Mouse (Mus musculus) lung, postnatal 0 days (tissue): ENCODE measurements around the gene Fadd. TPM values are rescaled to one million over a fixed set of nuclear protein-coding genes. Genes with fewer than 3 reads are reported as not detected.
A peak's percentile ranks its signal among the peaks of the same experiment; 100 is the strongest.

Source experiments
- ATAC-seq: fragments of 200-750 bp; cut with Nextera tagmentation; 2 replicates; pipeline ENCODE4 v1.8.0; 2017; ENCODE audit warnings: moderate library complexity
- DNase-seq: peaks from one replicate; pipeline ENCODE4 v3.0.0-alpha.2; 2016; ENCODE audit warnings: low spot score
- H3K27ac ChIP-seq: fragments of 300-500 bp; sonication (generic); 2 replicates; pipeline ENCODE4 v1.5.1; 2014; ENCODE audit warnings: antibody characterized with exemption, mild to moderate bottlenecking, low read length, mixed read lengths
- H3K27me3 ChIP-seq: fragments of 300-500 bp; sonication (generic); replicated peaks from 2 replicates; pipeline ENCODE4 v1.6.1; 2014; ENCODE audit warnings: low read length, mixed read lengths; ENCODE audit not compliant: insufficient read depth
- H3K36me3 ChIP-seq: fragments of 300-500 bp; sonication (generic); 2 replicates; pipeline ENCODE4 v1.6.1; 2014; ENCODE audit warnings: low read length, mixed read lengths; ENCODE audit not compliant: insufficient read depth
- H3K4me1 ChIP-seq: fragments of 300-500 bp; sonication (generic); 2 replicates; pipeline ENCODE4 v1.6.1; 2014; ENCODE audit warnings: antibody characterized with exemption, low read depth, low read length, mixed read lengths; ENCODE audit not compliant: insufficient read depth
- H3K4me2 ChIP-seq: fragments of 300-500 bp; sonication (generic); replicated peaks from 2 replicates; pipeline ENCODE4 v1.6.1; 2014; ENCODE audit warnings: low read depth, mild to moderate bottlenecking, low read length, moderate library complexity, mixed read lengths
- H3K4me3 ChIP-seq: fragments of 300-500 bp; sonication (generic); 2 replicates; pipeline ENCODE4 v1.5.1; 2014; ENCODE audit warnings: low read depth, low read length
- H3K9ac ChIP-seq: fragments of 300-500 bp; sonication (generic); replicated peaks from 2 replicates; pipeline ENCODE4 v1.6.1; 2014; ENCODE audit warnings: low read depth, mild to moderate bottlenecking
- H3K9me3 ChIP-seq: fragments of 300-500 bp; sonication (generic); 2 replicates; pipeline ENCODE4 v1.6.1; 2016; ENCODE audit warnings: low read length, mixed read lengths
- CTCF ChIP-seq: IDR thresholded peaks from 2 replicates; pipeline ENCODE4 v1.5.1; 2016; ENCODE audit warnings: antibody characterized with exemption, mild to moderate bottlenecking
- EP300 ChIP-seq: IDR thresholded peaks from 2 replicates; pipeline ENCODE4 v1.6.1; 2016; ENCODE audit warnings: antibody characterized with exemption, mild to moderate bottlenecking, control low read depth
- WGBS: fragments of 180-500 bp; shearing (Covaris S2); extraction: QIAGEN DNeasy Blood & Tissue Kit; methylation state at CpG from one replicate; pipeline ENCODE4 v1.1.7; 2014; 5-methylcytosine and 5-hydroxymethylcytosine counted together
- polyA plus RNA-seq: library from polyadenylated mRNA; unstranded; fragments of >200 nt; fragmentation: Nextera tagmentation; extraction: Ambion mirVana; gene quantifications from 2 replicates; pipeline ENCODE4 v1.2.1, GENCODE M21; 2015

Gene Fadd
- polyA plus RNA-seq, 1 experiment from 2014 or later, result 7.4 TPM

- DNase-seq, result no peak
- H3K27ac ChIP-seq, result no peak overlapping the region
- 96% methylated on average over 2 of the region's 2 CpGs for WGBS
Measured at GRCm38 (mm10) chr7:144549904-144550566, 32.2 kb downstream of the Fadd start.

GRCm38 (mm10) chr7:144545231-144545630 lies 37.0 kb downstream of the Fadd start:
- DNase-seq (no peak), ATAC-seq (no peak)
- no peaks in the 10 kb centered on the region for H3K27me3 ChIP-seq
- no peak overlapping the region for H3K4me2 ChIP-seq
- H3K36me3 ChIP-seq, result no peaks in the 10 kb centered on the region; the same call in 1 of the 2 replicates
- no peak for TF ChIP-seq CTCF
- no peak for TF ChIP-seq EP300
- no peak overlapping the region for H3K27ac ChIP-seq
- H3K9me3 ChIP-seq, result no peaks in the 10 kb centered on the region
- H3K4me1 ChIP-seq, result peaks cover 2% of the 10 kb centered on the region; the same call in 1 of the 2 replicates
- no peak overlapping the region for H3K4me3 ChIP-seq
- no peak overlapping the region for H3K9ac ChIP-seq
- 79% methylated on average over 3 of the region's 3 CpGs for WGBS

More at GRCm38 (mm10) chr7:144549904-144550566, 32.2 kb downstream of the Fadd start:
- TF ChIP-seq EP300, result no peak
- peak; percentile 25 for TF ChIP-seq CTCF
- no peak for ATAC-seq
- Histone ChIP-seq H3K4me1 (peaks cover 12% of the 10 kb centered on the region), H3K9me3 (no peaks in the 10 kb centered on the region), H3K36me3 (no peaks in the 10 kb centered on the region; the same call in 1 of the 2 replicates), H3K9ac (no peak overlapping the region), H3K27me3 (no peaks in the 10 kb centered on the region), H3K4me2 (no peak overlapping the region), H3K4me3 (no peak overlapping the region)

- no peak overlapping the region for H3K9ac ChIP-seq
- H3K27me3 ChIP-seq, result no peaks in the 10 kb centered on the region
- no peak overlapping the region for H3K4me2 ChIP-seq
- ATAC-seq, result no peak
- 0 out of 2 replicates have a peak, but pooled peaks cover 3% of the 10 kb centered on the region for H3K36me3 ChIP-seq
- 95% methylated on average over 5 of the region's 5 CpGs for WGBS
- no peak for TF ChIP-seq EP300
- TF ChIP-seq CTCF, result no peak
- peaks cover 11% of the 10 kb centered on the region; the same call in 1 of the 2 replicates for H3K4me1 ChIP-seq
- no peak for DNase-seq
- H3K27ac ChIP-seq, result no peak overlapping the region
- H3K9me3 ChIP-seq, result no peaks in the 10 kb centered on the region
- no peak overlapping the region for H3K4me3 ChIP-seq
Measured at GRCm38 (mm10) chr7:144541351-144541750, 40.9 kb downstream of the Fadd start.

DNA sequence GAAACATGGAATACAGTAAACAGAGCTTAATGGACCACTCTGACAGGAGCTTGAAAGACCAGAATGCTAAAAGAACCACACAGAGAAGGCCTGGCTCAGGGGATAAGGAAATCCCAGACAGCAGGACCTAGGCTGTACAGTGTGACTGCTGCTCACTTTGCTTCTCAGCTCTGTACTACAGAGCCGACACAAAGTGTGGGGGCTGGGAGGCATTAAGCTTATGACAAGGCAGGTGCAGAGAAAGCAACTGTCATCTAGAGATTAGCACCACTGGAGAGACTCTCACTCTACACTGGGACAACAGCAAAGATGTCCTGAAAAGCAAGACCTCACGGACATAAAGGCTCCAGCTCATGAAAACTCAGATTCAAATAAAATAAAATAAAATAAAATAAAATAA lies 43.1 kb downstream of the Fadd start:
- no peak for DNase-seq
- H3K36me3 ChIP-seq, result 0 out of 2 replicates have a peak, but pooled peaks cover 3% of the 10 kb centered on the region
- H3K4me1 ChIP-seq, result peaks cover 11% of the 10 kb centered on the region; the same call in 1 of the 2 replicates
- 79% methylated on average over 2 of the region's 2 CpGs for WGBS
- no peak for ATAC-seq
- H3K9me3 ChIP-seq, result no peaks in the 10 kb centered on the region
- TF ChIP-seq EP300, result no peak
- no peak for TF ChIP-seq CTCF
- no peaks in the 10 kb centered on the region for H3K27me3 ChIP-seq
- H3K27ac ChIP-seq, result no peak overlapping the region
- H3K4me3 ChIP-seq, result no peak overlapping the region
- no peak overlapping the region for H3K4me2 ChIP-seq
- H3K9ac ChIP-seq, result no peak overlapping the region

- H3K4me2 ChIP-seq, result no peak overlapping the region
- 70% methylated on average over 4 of the region's 4 CpGs for WGBS
- DNase-seq, result peak; percentile 34
Measured at GRCm38 (mm10) chr7:144538030-144538644, 44.1 kb downstream of the Fadd start.

DNA sequence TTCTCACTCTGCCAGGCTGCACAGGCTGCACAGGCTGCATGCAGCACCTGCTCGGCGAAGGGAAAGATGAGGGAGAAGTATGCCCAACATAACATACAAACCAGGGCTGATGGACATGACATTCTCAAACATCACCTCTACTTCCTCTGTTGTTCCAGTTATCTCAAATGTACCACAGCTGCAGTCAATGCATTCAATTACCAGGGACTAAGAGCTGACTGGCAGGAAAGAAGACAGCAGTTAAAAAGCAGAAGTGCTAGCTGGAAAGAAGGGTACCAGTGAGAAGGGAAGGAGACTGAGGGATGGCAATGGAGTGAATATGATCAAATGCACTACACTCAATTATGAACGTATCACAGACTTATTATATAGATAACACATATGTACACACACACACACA lies 45.9 kb downstream of the Fadd start:
- no peaks in the 10 kb centered on the region for H3K9me3 ChIP-seq
- no peak overlapping the region for H3K9ac ChIP-seq
- no peak for ATAC-seq
- peaks cover 11% of the 10 kb centered on the region; the same call in 1 of the 2 replicates for H3K4me1 ChIP-seq
- H3K36me3 ChIP-seq, result 0 out of 2 replicates have a peak, but pooled peaks cover 3% of the 10 kb centered on the region
- H3K4me2 ChIP-seq, result no peak overlapping the region
- H3K27me3 ChIP-seq, result no peaks in the 10 kb centered on the region
- TF ChIP-seq EP300 (no peak), CTCF (no peak)
- no peak overlapping the region for H3K27ac ChIP-seq
- H3K4me3 ChIP-seq, result no peak overlapping the region
- WGBS, result 82% methylated on average over 3 of the region's 3 CpGs
- no peak for DNase-seq

More at GRCm38 (mm10) chr7:144538030-144538644, 44.1 kb downstream of the Fadd start:
- Histone ChIP-seq H3K27me3 (no peaks in the 10 kb centered on the region), H3K27ac (no peak overlapping the region), H3K9ac (no peak overlapping the region), H3K4me3 (no peak overlapping the region), H3K36me3 (0 out of 2 replicates have a peak, but pooled peaks cover 3% of the 10 kb centered on the region), H3K4me1 (peaks cover 11% of the 10 kb centered on the region; the same call in 1 of the 2 replicates), H3K9me3 (no peaks in the 10 kb centered on the region)
- peak; percentile 62 for ATAC-seq
- TF ChIP-seq CTCF (no peak), EP300 (no peak)
